Mouse (Mus musculus) right cerebral cortex, adult 2 months (tissue): ENCODE data around the gene Repin1.

ENCODE experiments used
- DNase-seq, 2 experiments: peaks; one replicate each; pipeline ENCODE4 v3.0.0; 2021 to 2022; ENCODE audit warnings: low spot score in 2 of 2

The Repin1 gene

GRCm38 (mm10) chr6:48623460-48623859 is 29.8 kb downstream of the Repin1 start:
- DNase-seq = no peak

DNA sequence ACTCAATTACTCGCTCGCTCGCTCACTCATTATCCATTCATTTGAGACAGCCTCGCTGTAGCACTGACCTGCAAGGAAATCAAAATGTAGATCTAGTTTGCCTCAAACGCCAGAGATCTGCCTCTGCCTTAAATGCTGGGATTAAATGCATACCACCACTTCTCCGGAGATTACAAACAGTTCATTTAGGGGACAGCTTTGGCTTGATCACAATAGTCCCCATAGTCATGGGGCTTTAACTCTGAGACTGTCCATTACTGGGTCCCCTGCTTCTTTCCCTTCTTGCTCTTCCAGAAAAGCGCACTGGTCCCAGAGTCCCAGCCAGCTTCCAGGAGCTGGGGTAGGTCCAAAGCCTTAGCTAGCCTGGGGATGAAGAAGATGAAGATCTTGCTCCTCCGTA is 32.8 kb downstream of the Repin1 start, which contains the start of gene AI854703:
TSS of gene AI854703 (plus strand) at position 301 of the 400 bp plus-strand sequence.
- DNase-seq = no peak

DNA sequence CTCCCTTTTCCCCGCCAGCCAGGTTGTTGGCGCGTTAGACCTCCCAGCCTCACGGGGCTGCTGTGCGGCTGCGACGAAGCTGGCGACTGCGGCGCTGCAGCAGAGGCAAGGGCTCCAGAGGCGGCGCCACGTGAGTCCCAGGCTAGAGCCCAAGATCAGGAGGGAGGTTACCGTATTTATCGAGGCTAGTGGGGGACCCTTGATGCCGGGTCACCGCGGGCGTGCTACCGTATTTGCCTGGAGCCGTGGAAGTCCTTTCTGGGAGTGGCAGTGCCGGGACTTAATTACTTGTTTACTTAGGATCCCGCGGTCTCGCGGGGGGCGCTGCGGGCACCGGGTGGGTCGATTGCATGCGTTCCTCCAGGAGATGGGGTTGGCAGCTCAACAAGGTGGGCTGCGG is 33.3 kb downstream of the Repin1 start:
- DNase-seq = peak; percentile 65 to 75

DNA sequence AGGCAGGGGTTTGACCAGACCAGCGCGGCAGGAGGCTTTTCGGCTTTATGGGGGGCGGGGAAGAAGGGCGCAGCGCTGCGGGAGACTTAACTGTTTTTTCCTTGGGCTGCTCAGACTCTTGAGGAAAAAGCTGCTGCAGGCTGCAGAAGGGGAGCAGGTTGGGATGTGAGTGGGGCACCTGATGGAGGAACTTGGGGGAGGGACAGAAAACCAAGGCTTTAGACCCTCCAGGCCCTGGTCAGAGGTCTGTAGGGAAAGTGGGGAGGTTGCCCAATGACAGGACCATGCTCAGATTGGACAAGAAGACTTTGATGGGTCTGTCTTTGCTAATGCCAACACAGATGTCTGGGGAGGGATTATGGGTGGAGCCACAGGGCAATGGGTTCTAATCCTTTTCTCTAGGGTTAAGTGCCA is 33.8 kb downstream of the Repin1 start:
- peak in 1 of 2 experiments; percentile 36 for DNase-seq

DNA sequence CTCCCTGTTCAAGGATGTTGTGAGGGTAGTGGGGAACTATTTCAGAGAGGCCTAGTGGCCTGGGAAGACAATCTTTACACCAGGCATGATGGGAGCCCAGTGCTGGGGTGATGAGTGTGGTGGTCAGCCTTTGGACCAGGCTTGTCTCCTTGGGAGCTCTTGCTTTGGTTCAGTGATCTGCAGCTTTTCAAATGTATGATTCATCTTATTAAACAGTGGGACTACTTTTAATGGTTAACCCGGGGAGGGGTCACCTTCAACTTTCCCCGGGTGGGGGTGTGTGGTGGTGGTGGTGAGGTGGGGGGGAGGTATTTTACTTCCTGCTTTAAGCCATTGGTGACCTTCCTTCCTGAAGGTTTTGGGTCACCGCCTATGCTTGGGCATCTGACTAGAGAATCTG is 34.7 kb downstream of the Repin1 start:
- no peak for DNase-seq

GRCm38 (mm10) chr6:48628808-48629660 is 35.4 kb downstream of the Repin1 start:
- DNase-seq = peak; percentile 49 to 66

DNA sequence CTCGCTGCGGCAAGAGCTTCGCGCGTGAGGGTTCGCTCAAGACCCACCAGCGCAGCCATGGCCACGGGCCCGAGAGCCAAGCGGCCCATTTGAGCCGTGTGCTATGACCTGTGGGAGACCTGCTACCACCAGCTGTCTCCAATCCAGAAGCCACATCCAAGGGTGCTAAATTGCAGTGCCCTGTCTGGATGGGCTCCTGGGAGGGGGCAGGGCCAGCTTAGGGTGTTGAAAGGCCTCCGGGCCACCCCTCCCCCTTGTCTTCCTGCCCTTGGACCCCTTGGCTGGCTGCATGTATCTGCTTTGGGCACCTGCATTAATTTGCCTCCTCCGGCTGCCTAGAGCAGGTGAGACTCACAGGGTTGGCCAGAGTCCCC is 36.0 kb downstream of the Repin1 start:
- DNase-seq = no peak

DNA sequence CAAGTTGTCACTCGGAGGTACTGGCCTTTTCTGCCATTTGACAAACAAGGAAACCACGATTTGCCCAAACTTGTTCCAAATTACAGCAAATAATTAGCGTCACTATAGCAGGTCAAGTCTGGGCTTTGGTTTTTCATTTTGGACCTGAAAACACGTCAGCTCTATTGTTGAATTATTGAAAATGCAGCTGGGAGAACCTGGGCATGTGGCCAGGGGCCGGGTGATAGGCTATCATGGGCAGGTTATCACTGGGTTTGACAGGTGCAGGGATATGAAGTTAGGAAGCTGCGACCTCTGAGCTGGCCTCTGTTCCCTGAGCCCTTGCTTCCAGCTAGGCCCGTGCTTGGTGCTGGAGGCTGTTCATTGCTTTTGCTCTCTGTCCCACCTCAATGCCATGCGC is 37.1 kb downstream of the Repin1 start:
- no peak for DNase-seq

DNA sequence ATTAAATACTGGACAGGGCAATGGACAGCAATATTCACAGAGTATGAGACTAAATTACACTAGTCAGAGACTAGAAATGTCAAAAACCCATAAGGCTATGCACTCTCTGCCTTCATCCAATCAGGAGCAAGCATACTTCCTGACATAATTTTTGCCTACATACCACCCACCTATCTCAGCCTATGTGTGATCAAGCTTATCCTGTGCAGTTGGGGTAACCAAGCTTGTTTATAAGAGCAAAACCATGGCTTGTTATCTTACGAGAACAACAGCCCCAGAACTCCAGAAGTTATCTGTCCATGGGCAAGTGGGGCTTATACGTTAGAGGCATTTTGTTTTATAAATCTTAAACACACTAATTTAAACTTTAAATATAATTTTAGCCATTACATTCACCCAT is 41.4 kb downstream of the Repin1 start:
- no peak for DNase-seq

DNA sequence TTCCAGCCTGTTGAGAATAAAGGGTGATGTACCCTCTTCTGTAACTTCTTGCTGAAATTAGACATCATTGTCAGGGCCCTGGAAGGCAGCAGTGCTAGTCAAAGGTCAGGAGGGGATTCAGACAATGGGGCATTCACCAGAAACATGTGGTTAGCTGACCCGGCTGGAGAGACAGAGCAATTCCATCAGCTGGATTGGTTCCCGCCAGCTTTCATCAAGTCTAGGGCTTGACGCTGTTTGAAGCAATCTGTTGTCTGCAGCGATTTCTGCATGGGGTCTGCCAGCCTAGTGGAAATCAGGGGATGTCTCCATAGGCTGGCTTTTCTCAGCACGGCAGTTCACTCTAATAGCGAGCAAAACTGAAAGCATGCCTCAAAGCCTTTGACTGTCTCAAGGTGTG is 42.8 kb downstream of the Repin1 start:
- DNase-seq = no peak

DNA sequence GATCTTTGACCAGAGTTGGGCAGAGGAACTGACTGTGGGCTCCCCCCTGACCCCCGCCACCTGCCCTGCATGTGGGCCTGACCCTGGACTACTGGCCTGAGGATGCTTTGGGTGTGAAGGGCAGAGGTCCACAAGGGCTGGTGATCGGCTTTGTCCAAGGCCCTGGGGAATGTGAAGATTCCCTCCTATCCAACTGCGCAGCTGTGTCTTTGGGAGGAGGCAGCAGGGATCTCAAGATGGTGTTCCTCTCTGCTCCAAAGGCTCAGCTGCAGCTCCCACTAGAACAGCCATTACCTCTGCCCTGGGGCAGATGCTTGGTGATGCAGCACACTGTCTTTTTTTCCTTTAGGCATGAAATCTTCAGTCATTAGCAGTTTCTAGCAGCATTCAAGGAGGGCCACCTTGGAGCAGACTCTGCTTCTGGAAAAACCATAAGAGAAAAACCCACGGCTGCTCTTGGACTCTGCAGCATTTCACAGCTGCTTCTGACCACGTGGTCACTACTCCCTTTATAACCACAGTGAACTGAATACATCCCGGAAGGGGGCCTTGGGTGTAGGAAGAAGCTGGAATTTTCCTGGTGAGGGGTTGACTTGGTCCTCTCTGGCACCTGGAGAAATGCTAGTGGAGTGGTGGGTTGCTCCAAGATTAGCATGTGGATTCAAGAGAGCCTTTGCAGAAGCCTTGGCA is 44.3 kb downstream of the Repin1 start:
- no peak for DNase-seq

DNA sequence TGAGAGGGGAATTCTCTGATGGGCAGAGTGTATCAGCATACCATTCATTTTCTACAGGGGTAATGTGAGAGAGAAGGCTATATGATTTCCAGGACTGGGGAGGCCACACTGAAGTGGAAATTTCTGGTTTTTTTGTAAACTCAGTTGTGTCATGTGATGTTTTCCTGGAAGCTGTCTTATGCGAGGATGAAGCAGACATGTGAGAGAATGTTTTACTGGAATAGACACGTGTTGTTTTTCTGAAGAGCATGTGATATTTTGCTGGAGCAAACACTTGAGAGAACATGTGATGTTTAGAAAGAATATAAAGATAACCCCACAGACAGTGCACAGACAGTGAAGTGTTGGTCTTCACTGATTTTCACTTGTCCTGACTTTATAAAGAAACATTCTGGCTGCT is 44.9 kb downstream of the Repin1 start:
- DNase-seq = no peak

DNA sequence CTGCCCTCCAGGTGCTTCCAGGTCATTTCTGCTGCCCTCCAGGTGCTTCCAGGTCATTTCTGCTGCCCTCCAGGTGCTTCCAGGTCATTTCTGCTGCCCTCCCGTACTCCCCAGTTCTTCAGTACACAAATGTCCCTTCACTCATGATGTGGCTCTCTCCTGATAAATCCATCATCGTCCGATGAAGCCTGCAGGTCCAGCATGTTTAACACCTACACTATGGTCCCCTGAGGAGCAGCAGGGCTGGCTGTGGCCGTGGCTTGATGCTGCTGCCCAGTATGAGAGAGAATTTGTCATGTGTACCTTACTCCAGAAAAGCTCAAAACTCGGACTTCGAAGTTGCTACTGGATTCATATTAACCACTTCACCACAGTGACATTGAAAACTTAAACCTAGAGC is 47.7 kb downstream of the Repin1 start:
- DNase-seq = no peak

GRCm38 (mm10) chr6:48642764-48643292 is 49.1 kb downstream of the Repin1 start:
- DNase-seq = peak in 1 of 2 experiments; percentile 40

GRCm38 (mm10) chr6:48645660-48646308 is 52.1 kb downstream of the Repin1 start:
- DNase-seq = peak; percentile 70 to 79

- DNase-seq = no peak
These were observed 52.6 kb downstream of the Repin1 start for GRCm38 (mm10) chr6:48646309-48646690.

DNA sequence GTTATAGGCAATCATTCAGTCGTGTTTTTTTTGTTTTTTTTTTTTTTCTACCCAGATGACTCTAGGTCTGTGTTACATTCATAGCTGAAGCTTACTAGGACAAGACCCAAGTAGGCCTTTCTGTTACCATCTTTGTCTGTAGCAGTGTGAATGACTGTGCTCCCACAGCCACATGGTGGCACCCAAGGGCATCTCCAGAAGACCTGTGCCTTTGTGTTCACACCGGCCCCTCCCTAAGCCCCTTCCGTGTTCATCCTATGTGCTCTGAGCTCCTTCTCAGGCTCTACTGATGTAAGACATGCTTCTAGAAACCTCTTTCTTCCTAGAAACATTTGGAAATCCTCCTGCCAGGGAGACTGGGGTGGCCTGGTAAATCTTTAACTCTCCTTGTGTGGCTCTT is 53.3 kb downstream of the Repin1 start, which contains the start of gene Gimap8:
TSS of gene Gimap8 (plus strand) at position 240 of the 400 bp plus-strand sequence.
- DNase-seq = no peak

DNA sequence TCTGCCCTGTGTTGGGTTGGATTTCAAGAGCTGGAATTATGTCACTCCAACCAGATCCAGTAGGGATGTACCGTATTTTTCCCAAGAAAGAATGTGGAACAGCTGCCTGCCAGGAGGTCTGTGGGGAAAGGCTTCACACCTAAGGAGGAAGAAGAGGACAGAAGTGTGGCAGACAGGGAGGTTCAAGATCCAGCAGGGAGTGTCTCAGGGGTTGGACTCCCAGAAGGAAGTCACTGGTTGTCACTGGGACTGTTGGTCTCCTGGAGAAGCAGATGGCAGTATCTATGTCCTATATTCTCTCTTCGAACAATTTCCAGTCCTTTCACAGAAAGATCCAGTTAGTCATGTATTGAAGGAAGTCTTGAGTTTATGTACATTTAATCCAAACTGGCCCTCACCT is 53.9 kb downstream of the Repin1 start:
- DNase-seq = no peak
